Mouse (Mus musculus): ENCODE data around the gene Fzd7. TPM values are rescaled to one million over a fixed set of nuclear protein-coding genes. Genes with fewer than 3 reads are reported as not detected.

Gene Fzd7
- total RNA-seq, 2 experiments from 2014 or later: 21.6 to 26.0 TPM

- DNase-seq: no peak
- intact Hi-C loops (cut with DNase I; ENCODE audit: low total_unique reads): no loop called here
These were observed 17.3 kb upstream of the Fzd7 start for GRCm38 (mm10) chr1:59464696-59465639.

DNA sequence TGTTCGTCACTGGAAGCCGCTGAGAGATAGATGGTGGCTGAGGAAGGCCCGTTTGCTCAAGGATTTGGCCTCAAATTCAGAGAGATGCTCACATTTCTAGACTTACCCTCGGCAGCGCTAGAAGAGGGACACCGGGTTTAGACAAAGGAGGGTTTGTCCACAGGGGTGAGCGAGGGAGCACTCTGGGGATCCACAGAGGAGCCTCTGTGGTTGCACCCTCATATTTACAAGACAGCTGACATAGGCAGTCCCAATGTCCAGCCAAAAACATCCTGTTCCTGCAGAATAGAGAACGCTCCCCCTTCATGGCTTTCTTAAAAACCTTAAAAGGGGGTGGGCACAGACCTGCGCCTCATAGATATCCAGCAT lies 16.6 kb upstream of the Fzd7 start:
- intact Hi-C loops (cut with DNase I; ENCODE audit: low total_unique reads): no loop called here
- no peak for DNase-seq

DNA sequence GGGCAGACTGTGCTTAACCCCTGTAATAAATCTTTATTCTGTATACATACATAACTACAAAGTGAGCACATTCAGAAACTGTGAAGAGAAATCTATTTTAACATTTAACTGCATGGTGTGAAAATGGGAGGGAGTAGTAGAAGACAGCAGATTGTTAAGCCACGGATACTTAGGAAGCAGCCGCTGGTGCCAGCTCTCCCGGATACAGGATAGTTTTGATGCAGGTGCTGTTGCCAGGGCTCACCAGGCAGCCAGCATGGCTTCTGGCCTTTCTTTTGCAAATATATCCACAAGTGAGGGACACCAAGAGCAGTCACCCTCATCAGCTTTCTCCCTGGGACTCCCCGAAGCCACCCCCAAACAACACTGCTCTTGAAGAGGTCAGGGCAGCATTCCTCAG lies 13.1 kb upstream of the Fzd7 start:
- DNase-seq: no peak

DNA sequence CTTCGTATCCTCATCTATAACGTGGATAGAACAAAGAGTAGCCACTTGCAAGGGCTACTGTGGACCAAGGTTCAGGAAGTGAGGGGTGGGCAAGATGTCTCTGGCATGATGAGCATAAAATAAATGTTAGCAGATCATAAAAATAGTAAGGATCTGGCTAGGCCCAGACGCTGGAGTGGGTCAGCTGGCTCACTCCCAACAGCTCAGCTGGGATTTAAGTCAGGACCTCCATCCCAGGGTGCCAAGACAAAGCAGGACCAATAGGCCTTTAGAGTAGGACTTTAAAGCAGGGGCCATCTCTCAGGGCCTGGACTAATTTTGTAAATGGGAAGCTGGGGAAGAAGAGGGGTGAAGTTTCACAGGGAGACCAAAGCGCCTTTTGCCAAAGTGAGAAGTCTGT lies 11.5 kb upstream of the Fzd7 start:
- DNase-seq: no peak
- intact Hi-C loops (cut with DNase I; ENCODE audit: low total_unique reads): no loop called here

More for the DNA sequence above, 13.1 kb upstream of the Fzd7 start:
- intact Hi-C loops (cut with DNase I; ENCODE audit: low total_unique reads): no loop called here

GRCm38 (mm10) chr1:59472368-59473180 lies 9.7 kb upstream of the Fzd7 start:
- intact Hi-C loops (cut with DNase I; ENCODE audit: low total_unique reads): no loop called here
- no peak for DNase-seq

GRCm38 (mm10) chr1:59473181-59473555 lies 9.1 kb upstream of the Fzd7 start:
- intact Hi-C loops (cut with DNase I; ENCODE audit: low total_unique reads): no loop called here
- no peak for DNase-seq

DNA sequence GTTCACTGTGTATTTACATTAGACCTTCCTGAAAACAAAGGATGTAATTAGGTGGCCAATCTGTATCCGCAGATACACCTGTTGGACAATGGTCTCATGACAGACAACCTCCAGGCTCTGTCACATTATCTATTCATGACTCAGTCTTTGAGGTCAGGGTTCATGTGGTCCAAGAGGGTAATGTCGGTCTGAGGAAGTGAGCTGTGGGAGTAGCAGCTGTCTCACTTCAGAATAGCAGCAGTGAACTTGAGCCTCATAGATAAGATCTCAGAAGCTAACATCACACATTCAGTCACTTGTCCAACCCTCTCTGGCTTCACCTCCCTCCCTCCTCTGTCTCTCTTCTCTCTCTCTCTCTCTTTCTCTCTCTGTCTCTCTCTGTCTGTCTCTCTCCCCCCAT lies 6.6 kb upstream of the Fzd7 start:
- intact Hi-C loops (cut with DNase I; ENCODE audit: low total_unique reads): no loop called here
- DNase-seq: no peak

DNA sequence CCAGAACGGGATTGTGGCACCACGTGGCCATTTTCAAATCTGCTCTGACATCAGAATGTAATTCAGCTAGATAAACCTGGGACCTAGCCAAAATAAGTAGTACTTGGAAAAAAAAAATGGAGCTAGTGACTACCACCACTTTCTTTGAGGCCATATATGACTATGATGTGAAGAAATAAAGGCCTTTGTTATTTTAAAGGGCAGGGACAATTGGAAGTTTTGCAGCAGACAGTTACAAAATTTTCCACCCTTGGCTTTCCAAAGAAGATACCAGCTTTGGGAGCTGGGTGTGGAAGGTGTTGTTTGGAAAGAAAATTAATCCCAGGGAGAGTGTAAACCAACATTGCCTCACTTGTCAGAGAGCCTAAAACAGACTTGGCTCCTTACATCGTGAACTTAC lies 3.3 kb upstream of the Fzd7 start:
- DNase-seq: no peak
- intact Hi-C loops (cut with DNase I; ENCODE audit: low total_unique reads): no loop called here

GRCm38 (mm10) chr1:59480821-59481455 lies 1.3 kb upstream of the Fzd7 start:
- intact Hi-C loops (cut with DNase I; ENCODE audit: low total_unique reads): loop anchor here (5.0 kb wide), 1 partner anchor 36 kb away; the partner anchor contains the start of gene Gm973
- no peak for DNase-seq

DNA sequence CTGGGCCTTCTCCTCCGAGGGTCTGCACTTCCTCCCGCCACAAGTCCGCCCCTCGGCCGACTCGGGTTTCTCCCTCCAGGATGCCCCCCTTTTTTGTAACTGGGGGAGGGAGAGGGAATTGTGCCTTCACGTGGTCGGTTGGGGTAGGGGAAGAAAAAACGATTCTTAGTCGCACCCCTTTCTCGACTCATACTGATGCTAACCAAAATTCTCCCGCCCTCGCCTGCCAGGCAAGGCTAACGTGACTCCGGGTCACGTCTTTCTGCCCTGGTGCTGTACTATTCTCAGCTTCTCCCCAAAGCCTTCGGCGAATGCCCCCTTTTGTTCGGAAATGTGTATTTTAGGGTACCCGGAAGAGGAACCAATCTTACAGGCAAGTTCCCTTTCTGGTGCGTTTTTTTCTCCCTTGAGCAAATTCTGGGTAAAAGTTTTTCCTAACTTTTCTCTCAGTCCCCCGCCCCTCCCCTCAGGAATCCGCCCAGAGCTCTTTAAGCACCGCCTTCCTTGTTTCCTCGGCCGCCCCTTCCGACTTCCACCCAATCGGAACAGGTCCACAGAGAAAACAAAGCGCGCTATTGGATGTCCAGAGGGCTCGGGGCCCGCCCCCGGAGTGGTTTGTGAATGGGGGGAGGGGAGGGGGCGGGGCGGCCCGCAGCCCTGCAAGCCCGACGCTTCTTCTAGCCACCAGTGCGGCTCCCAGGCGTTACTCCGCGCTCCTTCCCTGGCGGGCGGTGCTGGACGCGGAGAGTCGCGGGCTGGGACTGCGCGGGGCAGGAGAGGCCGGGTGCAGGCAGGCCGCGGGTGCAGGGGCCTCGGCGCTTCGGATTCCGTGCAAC lies 550 bp upstream of the Fzd7 start:
- peak; percentile 94 for DNase-seq
- intact Hi-C loops (cut with DNase I; ENCODE audit: low total_unique reads): loop anchor here (5.0 kb wide), 1 partner anchor 36 kb away; the partner anchor contains the start of gene Gm973

DNA sequence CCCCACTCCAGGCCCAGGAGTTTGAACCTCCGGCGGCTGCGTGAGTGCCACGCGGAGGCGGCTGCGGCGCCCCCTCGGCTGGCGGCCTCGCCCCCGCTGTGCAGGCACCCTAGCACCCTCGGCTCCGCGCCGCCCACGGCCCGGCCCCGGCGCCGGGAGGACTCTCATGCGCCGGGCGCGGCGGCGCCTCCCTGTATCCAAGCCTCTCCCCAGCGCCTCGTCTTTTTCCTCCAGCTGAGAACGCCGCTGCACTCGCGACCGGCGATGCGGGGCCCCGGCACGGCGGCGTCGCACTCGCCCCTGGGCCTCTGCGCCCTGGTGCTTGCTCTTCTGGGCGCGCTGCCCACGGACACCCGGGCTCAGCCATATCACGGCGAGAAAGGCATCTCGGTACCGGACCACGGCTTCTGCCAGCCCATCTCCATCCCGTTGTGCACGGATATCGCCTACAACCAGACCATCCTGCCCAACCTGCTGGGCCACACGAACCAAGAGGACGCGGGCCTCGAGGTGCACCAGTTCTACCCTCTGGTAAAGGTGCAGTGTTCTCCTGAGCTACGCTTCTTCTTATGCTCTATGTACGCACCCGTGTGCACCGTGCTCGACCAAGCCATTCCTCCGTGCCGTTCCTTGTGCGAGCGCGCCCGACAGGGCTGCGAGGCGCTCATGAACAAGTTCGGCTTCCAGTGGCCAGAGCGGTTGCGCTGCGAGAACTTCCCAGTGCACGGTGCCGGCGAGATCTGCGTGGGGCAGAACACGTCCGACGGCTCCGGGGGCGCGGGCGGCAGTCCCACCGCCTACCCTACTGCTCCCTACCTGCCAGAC lies 684 bp downstream of the Fzd7 start:
- peak; percentile 56 for DNase-seq
- intact Hi-C loops (cut with DNase I; ENCODE audit: low total_unique reads): loop anchor here (5.0 kb wide), 1 partner anchor 34 kb away; the partner anchor contains the start of gene Gm973

DNA sequence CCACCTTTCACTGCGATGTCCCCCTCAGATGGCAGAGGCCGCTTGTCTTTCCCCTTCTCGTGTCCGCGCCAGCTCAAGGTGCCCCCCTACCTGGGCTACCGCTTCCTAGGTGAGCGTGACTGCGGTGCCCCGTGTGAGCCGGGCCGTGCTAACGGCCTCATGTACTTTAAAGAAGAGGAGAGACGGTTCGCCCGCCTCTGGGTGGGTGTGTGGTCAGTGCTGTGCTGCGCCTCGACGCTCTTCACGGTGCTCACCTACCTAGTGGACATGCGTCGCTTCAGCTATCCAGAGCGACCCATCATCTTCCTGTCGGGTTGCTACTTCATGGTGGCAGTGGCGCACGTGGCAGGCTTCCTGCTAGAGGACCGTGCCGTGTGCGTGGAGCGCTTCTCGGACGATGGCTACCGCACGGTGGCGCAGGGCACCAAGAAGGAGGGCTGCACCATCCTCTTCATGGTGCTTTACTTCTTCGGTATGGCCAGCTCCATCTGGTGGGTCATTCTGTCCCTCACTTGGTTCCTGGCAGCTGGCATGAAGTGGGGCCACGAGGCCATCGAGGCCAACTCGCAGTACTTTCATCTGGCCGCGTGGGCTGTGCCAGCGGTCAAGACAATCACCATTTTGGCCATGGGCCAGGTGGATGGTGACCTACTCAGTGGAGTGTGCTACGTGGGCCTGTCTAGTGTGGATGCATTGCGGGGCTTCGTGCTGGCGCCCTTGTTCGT lies 1.5 kb downstream of the Fzd7 start:
- DNase-seq: peak; percentile 84
- intact Hi-C loops (cut with DNase I; ENCODE audit: low total_unique reads): loop anchor here (5.0 kb wide), 1 partner anchor 34 kb away; the partner anchor contains the start of gene Gm973

- no peak for DNase-seq
- intact Hi-C loops (cut with DNase I; ENCODE audit: low total_unique reads): loop anchor here (5.0 kb wide), 1 partner anchor 33 kb away; the partner anchor contains the start of gene Gm973
These were observed 2.1 kb downstream of the Fzd7 start for GRCm38 (mm10) chr1:59484314-59484713.

GRCm38 (mm10) chr1:59484791-59485785 lies 2.9 kb downstream of the Fzd7 start:
- DNase-seq: no peak
- intact Hi-C loops (cut with DNase I; ENCODE audit: low total_unique reads): loop anchor here (5.0 kb wide), 1 partner anchor 32 kb away; the partner anchor contains the start of gene Gm973

- no peak for DNase-seq
- intact Hi-C loops (cut with DNase I; ENCODE audit: low total_unique reads): no loop called here
These were observed 3.6 kb downstream of the Fzd7 start for GRCm38 (mm10) chr1:59485803-59486202.

DNA sequence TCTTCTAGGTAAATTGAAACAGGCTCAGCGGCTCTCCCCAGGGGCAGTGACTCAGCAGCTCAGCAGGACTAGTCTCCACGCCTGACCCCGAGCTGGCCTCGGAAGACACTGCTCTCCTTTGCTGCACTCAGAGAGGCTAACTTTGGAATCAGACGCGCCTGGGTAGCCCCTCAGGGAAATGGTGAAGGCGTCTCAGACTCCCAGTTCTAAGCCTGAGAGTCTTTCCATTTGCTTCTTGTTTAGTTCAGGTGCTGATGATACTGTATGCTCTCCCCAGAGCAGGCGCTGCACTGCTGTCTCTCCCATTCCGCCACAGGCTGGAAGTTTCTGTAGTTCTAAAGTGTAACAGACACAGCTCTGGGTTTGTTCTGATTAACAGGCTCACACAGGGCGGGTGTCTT lies 5.4 kb downstream of the Fzd7 start:
- DNase-seq: peak; percentile 63
- intact Hi-C loops (cut with DNase I; ENCODE audit: low total_unique reads): no loop called here
